In the genomic region with DNA sequence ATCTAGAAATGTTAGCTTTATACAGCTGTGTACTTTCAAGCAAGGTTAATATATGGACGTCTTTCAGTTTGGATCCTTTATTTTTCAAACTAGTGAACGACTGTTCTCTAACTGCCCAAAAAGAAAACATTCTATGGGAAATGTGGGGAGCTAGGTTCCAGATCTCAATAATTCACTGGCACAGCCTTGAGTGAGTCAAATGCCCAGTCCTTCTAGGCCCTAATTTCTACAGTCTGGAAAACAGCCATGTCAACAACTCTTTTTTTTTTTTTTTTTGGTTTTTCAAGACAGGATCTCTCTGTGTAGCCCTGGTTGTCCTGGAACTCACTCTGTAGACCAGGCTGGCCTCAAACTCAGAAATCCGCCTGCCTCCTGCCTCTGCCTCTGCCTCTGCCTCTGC, we compare ENCODE assay signal across 17 mouse cellular contexts.
"Had no signal": no experiment of that assay in that cellular context is flagged by ENCODE, and none has a peak within 500 bp of the region (broad histone marks: within the 10 kb centered on the region; RNA-seq: fewer than 3 reads in every experiment).

No protein-coding gene starts in this region.

- H3K27me3 ChIP-seq: limb, embryonic 15.5 days; liver, embryonic 13.5 days had no signal

- H3K4me2 ChIP-seq: liver, embryonic 13.5 days; midbrain, embryonic 11.5 days had no signal

- H3K4me3 ChIP-seq: limb, embryonic 15.5 days; liver, embryonic 13.5 days had no signal

- DNase-seq: kidney, adult 18-20 months; kidney, adult 9 months; kidney, postnatal 25 days; left cerebral cortex, postnatal 4 days; liver, embryonic 13.5 days; lung, adult 2 months; lung, postnatal 14 days; lung, postnatal 4 days; midbrain, embryonic 14.5 days; right cerebral cortex, adult 18-20 months; right cerebral cortex, postnatal 14 days; right cerebral cortex, postnatal 4 days; thymus, adult 2 months; thymus, postnatal 14 days; thymus, postnatal 4 days had no signal

- H3K9me3 ChIP-seq: limb, embryonic 15.5 days; liver, embryonic 13.5 days had no signal

- H3K27ac ChIP-seq: liver, embryonic 13.5 days had no signal

- H3K9ac ChIP-seq: limb, embryonic 15.5 days; liver, embryonic 13.5 days had no signal
